Mouse (Mus musculus): ENCODE results near the gene Npy1r. TPM values are rescaled to one million over a fixed set of nuclear protein-coding genes. Genes with fewer than 3 reads are reported as not detected.

The Npy1r gene
- polyA plus RNA-seq, 2 experiments: 1.7 to 1.9 TPM

DNA sequence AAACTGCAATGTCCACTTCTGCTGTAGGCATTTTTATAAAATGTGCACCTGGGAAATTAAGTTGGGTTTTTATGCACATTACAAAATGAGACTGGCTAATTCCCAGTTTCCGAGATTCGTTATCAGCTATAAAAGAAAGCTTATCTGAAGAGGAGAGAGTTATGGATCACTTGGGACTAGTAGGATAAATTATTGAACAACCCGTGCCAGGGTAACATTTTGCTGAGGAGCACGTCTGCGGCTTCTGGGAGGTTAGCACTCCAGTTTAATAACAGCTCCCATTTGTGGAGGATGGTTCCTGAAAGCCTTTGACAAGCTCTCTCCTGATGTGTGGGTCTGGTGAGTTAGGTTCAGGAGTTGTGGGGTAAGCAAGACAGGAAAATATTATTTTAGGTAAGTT, 6.6 kb upstream of the Npy1r start:
- no peak for DNase-seq (ENCODE audit: low spot score)
- no peak overlapping the region for H3K27ac ChIP-seq (replicated peaks; ENCODE audit: low read depth, low read length)
- H3K9me3 ChIP-seq (ENCODE audit: control insufficient read depth, low read length): no peaks in the 10 kb centered on the region
- WGBS: 51% methylated on average over 5 of the region's 5 CpGs
- no peak overlapping the region for H3K4me2 ChIP-seq (replicated peaks; ENCODE audit: low read depth, low read length, severe bottlenecking)
- ATAC-seq (ENCODE audit: low FRiP score, low read depth): no peak
- no peak for TF ChIP-seq POLR2A (IDR thresholded peaks at IDR 0.05; ENCODE audit: borderline replicate concordance, extremely low read depth, insufficient read depth, insufficient read length)
- H3K4me3 ChIP-seq (replicated peaks; ENCODE audit: low read length): no peak overlapping the region
- H3K9ac ChIP-seq (ENCODE audit: low read depth, low read length, severe bottlenecking): no peak overlapping the region
- peaks cover 15% of the 10 kb centered on the region; the same call in 1 of the 2 replicates for H3K27me3 ChIP-seq (ENCODE audit: control insufficient read depth, insufficient read depth, low read length)
- H3K36me3 ChIP-seq (ENCODE audit: control insufficient read depth, insufficient read depth, low read length): no peaks in the 10 kb centered on the region
- no peaks in the 10 kb centered on the region for H3K4me1 ChIP-seq (ENCODE audit: control insufficient read depth, insufficient read depth, low read length)

- DNase-seq (ENCODE audit: low spot score) (no peak), ATAC-seq (ENCODE audit: low FRiP score, low read depth) (no peak)
- H3K27me3 ChIP-seq (ENCODE audit: control insufficient read depth, insufficient read depth, low read length): peaks cover 28% of the 10 kb centered on the region
- H3K27ac ChIP-seq (replicated peaks; ENCODE audit: low read depth, low read length): no peak overlapping the region
- 14% methylated on average over 7 of the region's 7 CpGs for WGBS
- TF ChIP-seq POLR2A (IDR thresholded peaks at IDR 0.05; ENCODE audit: borderline replicate concordance, extremely low read depth, insufficient read depth, insufficient read length): no peak
- H3K9ac ChIP-seq (ENCODE audit: low read depth, low read length, severe bottlenecking): no peak overlapping the region
- no peaks in the 10 kb centered on the region for H3K9me3 ChIP-seq (ENCODE audit: control insufficient read depth, low read length)
- no peaks in the 10 kb centered on the region for H3K4me1 ChIP-seq (ENCODE audit: control insufficient read depth, insufficient read depth, low read length)
- H3K36me3 ChIP-seq (ENCODE audit: control insufficient read depth, insufficient read depth, low read length): no peaks in the 10 kb centered on the region
- H3K4me2 ChIP-seq (replicated peaks; ENCODE audit: low read depth, low read length, severe bottlenecking): peak overlapping the region; percentile 53
- peak overlapping the region; percentile 34 for H3K4me3 ChIP-seq (replicated peaks; ENCODE audit: low read length)
Observed at GRCm38 (mm10) chr8:66698011-66698410, 1.0 kb downstream of the Npy1r start.

GRCm38 (mm10) chr8:66698782-66699181, 1.8 kb downstream of the Npy1r start:
- H3K9ac ChIP-seq (ENCODE audit: low read depth, low read length, severe bottlenecking): no peak overlapping the region
- no peak overlapping the region for H3K27ac ChIP-seq (replicated peaks; ENCODE audit: low read depth, low read length)
- no peak overlapping the region for H3K4me2 ChIP-seq (replicated peaks; ENCODE audit: low read depth, low read length, severe bottlenecking)
- 72% methylated on average over 7 of the region's 7 CpGs for WGBS
- TF ChIP-seq POLR2A (IDR thresholded peaks at IDR 0.05; ENCODE audit: borderline replicate concordance, extremely low read depth, insufficient read depth, insufficient read length): no peak
- DNase-seq (ENCODE audit: low spot score) (no peak), ATAC-seq (ENCODE audit: low FRiP score, low read depth) (no peak)
- H3K36me3 ChIP-seq (ENCODE audit: control insufficient read depth, insufficient read depth, low read length): no peaks in the 10 kb centered on the region
- no peaks in the 10 kb centered on the region for H3K4me1 ChIP-seq (ENCODE audit: control insufficient read depth, insufficient read depth, low read length)
- H3K27me3 ChIP-seq (ENCODE audit: control insufficient read depth, insufficient read depth, low read length): peaks cover 28% of the 10 kb centered on the region
- no peak overlapping the region for H3K4me3 ChIP-seq (replicated peaks; ENCODE audit: low read length)
- no peaks in the 10 kb centered on the region for H3K9me3 ChIP-seq (ENCODE audit: control insufficient read depth, low read length)

DNA sequence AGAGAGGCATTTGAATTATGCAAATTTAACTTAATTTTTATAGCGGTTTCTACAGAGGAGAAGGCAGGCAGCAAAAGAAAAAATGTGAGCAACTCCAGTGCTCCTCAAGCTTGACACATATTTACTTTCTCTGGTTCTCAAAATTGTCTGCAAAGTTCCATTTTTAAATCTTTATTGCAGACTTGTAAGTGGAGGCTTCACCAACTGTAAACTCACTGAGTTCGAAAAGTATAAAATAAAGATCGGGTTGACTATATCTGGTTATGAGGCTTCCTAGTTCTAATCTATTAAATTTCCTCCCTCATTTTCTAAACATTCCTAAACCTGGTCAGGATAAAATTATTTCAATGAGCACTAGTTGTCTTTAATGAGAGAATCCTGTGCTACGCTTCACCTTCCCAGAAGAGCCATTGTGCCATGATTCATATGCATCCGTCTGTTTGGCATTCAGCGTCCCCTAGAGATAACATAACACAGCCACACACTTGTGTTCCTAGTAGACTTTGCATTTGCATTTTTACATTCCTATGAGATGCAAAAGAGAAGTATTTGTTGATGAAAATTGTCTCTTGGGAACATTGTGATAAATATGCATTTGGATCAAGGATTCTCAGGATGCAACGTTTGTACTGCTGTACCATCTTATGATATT, 17.5 kb downstream of the Npy1r start:
- Histone ChIP-seq H3K4me1 (ENCODE audit: control insufficient read depth, insufficient read depth, low read length) (no peaks in the 10 kb centered on the region), H3K9ac (ENCODE audit: low read depth, low read length, severe bottlenecking) (no peak overlapping the region), H3K4me2 (replicated peaks; ENCODE audit: low read depth, low read length, severe bottlenecking) (no peak overlapping the region), H3K27ac (replicated peaks; ENCODE audit: low read depth, low read length) (no peak overlapping the region), H3K9me3 (ENCODE audit: control insufficient read depth, low read length) (no peaks in the 10 kb centered on the region), H3K4me3 (replicated peaks; ENCODE audit: low read length) (no peak overlapping the region), H3K27me3 (ENCODE audit: control insufficient read depth, insufficient read depth, low read length) (no peaks in the 10 kb centered on the region), H3K36me3 (ENCODE audit: control insufficient read depth, insufficient read depth, low read length) (no peaks in the 10 kb centered on the region)
- no peak for TF ChIP-seq POLR2A (IDR thresholded peaks at IDR 0.05; ENCODE audit: borderline replicate concordance, extremely low read depth, insufficient read depth, insufficient read length)
- 85% methylated on average over 7 of the region's 7 CpGs for WGBS
- ATAC-seq (ENCODE audit: low FRiP score, low read depth) (no peak), DNase-seq (ENCODE audit: low spot score) (no peak)

GRCm38 (mm10) chr8:66722835-66723234, 25.8 kb downstream of the Npy1r start:
- Histone ChIP-seq H3K4me2 (replicated peaks; ENCODE audit: low read depth, low read length, severe bottlenecking) (no peak overlapping the region), H3K27ac (replicated peaks; ENCODE audit: low read depth, low read length) (no peak overlapping the region), H3K9ac (ENCODE audit: low read depth, low read length, severe bottlenecking) (no peak overlapping the region), H3K4me1 (ENCODE audit: control insufficient read depth, insufficient read depth, low read length) (no peaks in the 10 kb centered on the region), H3K4me3 (replicated peaks; ENCODE audit: low read length) (no peak overlapping the region), H3K27me3 (ENCODE audit: control insufficient read depth, insufficient read depth, low read length) (no peaks in the 10 kb centered on the region), H3K36me3 (ENCODE audit: control insufficient read depth, insufficient read depth, low read length) (no peaks in the 10 kb centered on the region), H3K9me3 (ENCODE audit: control insufficient read depth, low read length) (no peaks in the 10 kb centered on the region)
- 68% methylated on average over 2 of the region's 2 CpGs for WGBS
- no peak for ATAC-seq (ENCODE audit: low FRiP score, low read depth)
- DNase-seq (ENCODE audit: low spot score): no peak
- TF ChIP-seq POLR2A (IDR thresholded peaks at IDR 0.05; ENCODE audit: borderline replicate concordance, extremely low read depth, insufficient read depth, insufficient read length): no peak
